Mouse (Mus musculus) MEL (cell line): Measurements from ENCODE around the gene Fkbp15. TPM values are rescaled to one million over a fixed set of nuclear protein-coding genes. Genes with fewer than 3 reads are reported as not detected.

ENCODE experiments used
- DNase-seq: peaks from one replicate; pipeline ENCODE4 v3.0.0; 2011; ENCODE audit warnings: low read depth, low spot score
- H3K27ac ChIP-seq: 2 replicates; pipeline ENCODE4 v1.5.1; 2012; ENCODE audit warnings: low read depth, mild to moderate bottlenecking, control low read depth, low read length, moderate library complexity; ENCODE audit not compliant: control insufficient read depth
- H3K27me3 ChIP-seq, 2 experiments: fragments of 150-350 bp in 1 of 2; sonication (generic) in 1 of 2; 2 replicates each; pipeline ENCODE4 v1.6.1; 2012; ENCODE audit warnings: low read length in 2 of 2, mild to moderate bottlenecking in 2 of 2, improper control_type of control experiment in 1 of 2, moderate library complexity in 1 of 2; ENCODE audit not compliant: insufficient read depth in 2 of 2, control insufficient read depth in 1 of 2
- H3K36me3 ChIP-seq, 2 experiments: 2 replicates each; pipeline ENCODE4 v1.6.1; 2012 to 2014; ENCODE audit warnings: low read length in 2 of 2, improper control_type of control experiment in 1 of 2, inconsistent platforms in 1 of 2, mild to moderate bottlenecking in 1 of 2; ENCODE audit not compliant: insufficient read depth in 2 of 2, control insufficient read depth in 1 of 2
- H3K4me1 ChIP-seq, 2 experiments: fragments of 150-350 bp in 1 of 2; sonication (generic) in 1 of 2; 2 replicates each; pipeline ENCODE4 v1.6.1; 2012; ENCODE audit warnings: low read length in 2 of 2, improper control_type of control experiment in 1 of 2, mild to moderate bottlenecking in 1 of 2; ENCODE audit not compliant: insufficient read depth in 2 of 2, control insufficient read depth in 1 of 2
- H3K4me3 ChIP-seq, 2 experiments: fragments of 150-350 bp in 1 of 2; sonication (generic) in 1 of 2; 2 replicates each; pipeline ENCODE4 v1.5.1; 2012; ENCODE audit warnings: low read depth in 2 of 2, low read length in 2 of 2, mild to moderate bottlenecking in 2 of 2, moderate library complexity in 2 of 2, control low read depth in 1 of 2, improper control_type of control experiment in 1 of 2; ENCODE audit not compliant: control insufficient read depth in 1 of 2, insufficient read depth in 1 of 2
- H3K79me2 ChIP-seq: 2 replicates; pipeline ENCODE4 v1.6.1; 2012; ENCODE audit warnings: mild to moderate bottlenecking, low read length, moderate library complexity; ENCODE audit not compliant: control insufficient read depth, poor library complexity, insufficient read depth
- H3K9ac ChIP-seq: 2 replicates; pipeline ENCODE4 v1.6.1; 2012; ENCODE audit warnings: low read depth, mild to moderate bottlenecking, control low read depth, low read length, moderate library complexity; ENCODE audit not compliant: control insufficient read depth, poor library complexity, severe bottlenecking
- H3K9me3 ChIP-seq: fragments of 150-350 bp; sonication (generic); replicated peaks from 2 replicates; pipeline ENCODE4 v1.6.1; 2012; ENCODE audit warnings: mild to moderate bottlenecking, low read length, improper control_type of control experiment, moderate library complexity; ENCODE audit not compliant: insufficient read depth
- BHLHE40 ChIP-seq: IDR thresholded peaks from 2 replicates; pipeline ENCODE4 v1.6.1; 2012; ENCODE audit warnings: low read depth, mild to moderate bottlenecking, inconsistent platforms, low read length, improper control_type of control experiment, borderline replicate concordance
- CHD1 ChIP-seq: IDR thresholded peaks from 2 replicates; pipeline ENCODE4 v1.6.1; 2012; ENCODE audit warnings: low read depth, mild to moderate bottlenecking, inconsistent platforms, low read length, improper control_type of control experiment
- CHD2 ChIP-seq: IDR thresholded peaks from 2 replicates; pipeline ENCODE4 v1.6.1; 2011; ENCODE audit warnings: low read length, improper control_type of control experiment
- CTCF ChIP-seq, 3 experiments: IDR thresholded peaks in 2 of 3; conservative IDR thresholded peaks in 1 of 3; 2 replicates each; pipeline ENCODE4 v1.5.1; 2011 to 2012; ENCODE audit warnings: low read length in 3 of 3, low read depth in 2 of 3, mild to moderate bottlenecking in 2 of 3, improper control_type of control experiment in 1 of 3, inconsistent platforms in 1 of 3, mixed read lengths in 1 of 3, moderate library complexity in 1 of 3; ENCODE audit not compliant: control insufficient read depth in 1 of 3, insufficient read depth in 1 of 3, poor library complexity in 1 of 3, severe bottlenecking in 1 of 3
- E2F4 ChIP-seq: IDR thresholded peaks from 2 replicates; pipeline ENCODE4 v1.6.1; 2011; ENCODE audit warnings: low read depth, low read length, improper control_type of control experiment, borderline replicate concordance
- EP300 ChIP-seq, 2 experiments: IDR thresholded peaks; 2 replicates each; pipeline ENCODE4 v1.6.1; 2011; ENCODE audit warnings: improper control_type of control experiment in 2 of 2, low read length in 2 of 2, low read depth in 1 of 2, mild to moderate bottlenecking in 1 of 2
- ETS1 ChIP-seq: IDR thresholded peaks from 2 replicates; pipeline ENCODE4 v1.6.1; 2012; ENCODE audit warnings: low read depth, mild to moderate bottlenecking, inconsistent platforms, low read length, improper control_type of control experiment, moderate library complexity
- GABPA ChIP-seq: IDR thresholded peaks from 2 replicates; pipeline ENCODE4 v1.6.1; 2012; ENCODE audit warnings: low read depth, mild to moderate bottlenecking, inconsistent platforms, low read length, improper control_type of control experiment, moderate library complexity
- JUND ChIP-seq: IDR thresholded peaks from 2 replicates; pipeline ENCODE4 v1.6.1; 2011; ENCODE audit warnings: low read depth, mild to moderate bottlenecking, improper control_type of control experiment, low read length
- KAT2A ChIP-seq: conservative IDR thresholded peaks from 2 replicates; pipeline ENCODE4 v1.6.1; 2012; ENCODE audit warnings: low read depth, low read length, improper control_type of control experiment, inconsistent platforms
- MAFK ChIP-seq: IDR thresholded peaks from 2 replicates; pipeline ENCODE4 v1.6.1; 2011; ENCODE audit warnings: low read depth, mild to moderate bottlenecking, low read length, improper control_type of control experiment, borderline replicate concordance
- MXI1 ChIP-seq: IDR thresholded peaks from 2 replicates; pipeline ENCODE4 v1.6.1; 2011; ENCODE audit warnings: mild to moderate bottlenecking, low read depth, low read length, improper control_type of control experiment
- MYC ChIP-seq: IDR thresholded peaks from 2 replicates; pipeline ENCODE4 v1.6.1; 2011; ENCODE audit warnings: low read depth, mild to moderate bottlenecking, low read length, improper control_type of control experiment, moderate library complexity
- NRF1 ChIP-seq: IDR thresholded peaks from 2 replicates; pipeline ENCODE4 v1.6.1; 2014; ENCODE audit warnings: low read depth, mild to moderate bottlenecking, inconsistent platforms, low read length, improper control_type of control experiment, moderate library complexity; ENCODE audit not compliant: poor library complexity, insufficient read depth, severe bottlenecking
- POLR2A ChIP-seq, 2 experiments: IDR thresholded peaks; 2 replicates each; pipeline ENCODE4 v1.6.1; 2011 to 2012; ENCODE audit warnings: low read length in 2 of 2, mild to moderate bottlenecking in 2 of 2, control low read depth in 1 of 2, improper control_type of control experiment in 1 of 2, low read depth in 1 of 2, moderate library complexity in 1 of 2; ENCODE audit not compliant: control insufficient read depth in 1 of 2, insufficient read depth in 1 of 2, poor library complexity in 1 of 2
- RAD21 ChIP-seq: IDR thresholded peaks from 2 replicates; pipeline ENCODE4 v1.6.1; 2011; ENCODE audit warnings: mild to moderate bottlenecking, low read depth, low read length, improper control_type of control experiment
- RCOR1 ChIP-seq: IDR thresholded peaks from 2 replicates; pipeline ENCODE4 v1.6.1; 2012; ENCODE audit warnings: low read depth, mild to moderate bottlenecking, inconsistent platforms, low read length, improper control_type of control experiment
- SIN3A ChIP-seq: IDR thresholded peaks from 2 replicates; pipeline ENCODE4 v1.6.1; 2012; ENCODE audit warnings: low read length, improper control_type of control experiment, inconsistent platforms
- USF2 ChIP-seq, 2 experiments: IDR thresholded peaks; 2 replicates each; pipeline ENCODE4 v1.6.1; 2011 to 2012; ENCODE audit warnings: improper control_type of control experiment in 2 of 2, low read length in 2 of 2, borderline replicate concordance in 1 of 2, inconsistent platforms in 1 of 2, low read depth in 1 of 2, mild to moderate bottlenecking in 1 of 2; ENCODE audit not compliant: insufficient read depth in 1 of 2
- ZMIZ1 ChIP-seq: IDR thresholded peaks from 2 replicates; pipeline ENCODE4 v1.6.1; 2012; ENCODE audit warnings: low read depth, mild to moderate bottlenecking, inconsistent platforms, low read length, improper control_type of control experiment, moderate library complexity
- ZNF384 ChIP-seq: IDR thresholded peaks from 2 replicates; pipeline ENCODE4 v1.6.1; 2012; ENCODE audit warnings: low read depth, mild to moderate bottlenecking, inconsistent platforms, low read length, improper control_type of control experiment
- polyA plus RNA-seq, 2 experiments: library from polyadenylated mRNA; stranded (reverse) in 1 of 2; unstranded in 1 of 2; fragments of >175 nt in 1 of 2; fragments of >200 nt in 1 of 2; gene quantifications; 2 replicates each; pipeline versions ENCODE4 v1.2.1 to v1.2.4; 2012; ENCODE audit warnings: low replicate concordance in 2 of 2, low read depth in 1 of 2; ENCODE audit not compliant: insufficient read length in 2 of 2, insufficient read depth in 1 of 2, missing spikeins in 1 of 2
- total RNA-seq: library from RNA; depleted of rRNA; stranded (reverse); fragments of 300-350 nt; gene quantifications from 2 replicates; pipeline ENCODE4 v1.2.3, GENCODE M21; 2012

Fkbp15 gene
- total and polyA plus RNA-seq, 3 experiments = 21.1 to 26.5 TPM; not detected in 1

DNA sequence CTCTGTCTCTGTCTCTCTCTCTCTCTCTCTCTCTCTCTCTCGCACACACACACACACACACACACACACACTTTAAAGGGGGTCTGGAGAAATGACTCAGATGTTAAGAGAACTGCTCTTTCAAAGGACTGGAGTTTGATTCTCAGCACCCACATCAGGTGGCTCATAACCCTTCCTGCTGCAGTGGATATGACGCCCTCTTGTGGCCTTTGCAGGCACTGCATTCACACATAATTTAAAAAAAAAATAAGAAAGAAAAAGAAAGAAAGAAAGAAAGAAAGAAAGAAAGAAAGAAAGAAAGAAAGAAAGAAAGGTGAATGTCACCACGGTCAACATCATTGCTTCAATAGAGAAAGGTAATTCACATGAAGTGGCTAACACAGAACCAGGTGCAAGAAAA, 83.1 kb downstream of the Fkbp15 start:
- H3K9ac ChIP-seq = no peak overlapping the region
- no peak overlapping the region for H3K4me3 ChIP-seq
- no peak for DNase-seq
- no peaks in the 10 kb centered on the region for H3K36me3 ChIP-seq
- TF ChIP-seq MAFK (no peak), ETS1 (no peak), CTCF (IDR thresholded peaks at IDR 0.05 in 2 of 3, conservative IDR thresholded peaks at IDR 0.05 in 1 of 3; ENCODE audit: control insufficient read depth in 1 of 3, insufficient read depth in 1 of 3, low read depth in 2 of 3, low read length in 3 of 3, poor library complexity in 1 of 3, severe bottlenecking in 1 of 3) (peak in 2 of 3 experiments; percentile 20 to 38; a peak in 2 of 6 replicates), E2F4 (no peak)
- H3K27ac ChIP-seq = no peak overlapping the region
- H3K79me2 ChIP-seq = no peaks in the 10 kb centered on the region
- no peaks in the 10 kb centered on the region for H3K4me1 ChIP-seq
- H3K9me3 ChIP-seq = no peaks in the 10 kb centered on the region
- no peaks in the 10 kb centered on the region for H3K27me3 ChIP-seq

DNA sequence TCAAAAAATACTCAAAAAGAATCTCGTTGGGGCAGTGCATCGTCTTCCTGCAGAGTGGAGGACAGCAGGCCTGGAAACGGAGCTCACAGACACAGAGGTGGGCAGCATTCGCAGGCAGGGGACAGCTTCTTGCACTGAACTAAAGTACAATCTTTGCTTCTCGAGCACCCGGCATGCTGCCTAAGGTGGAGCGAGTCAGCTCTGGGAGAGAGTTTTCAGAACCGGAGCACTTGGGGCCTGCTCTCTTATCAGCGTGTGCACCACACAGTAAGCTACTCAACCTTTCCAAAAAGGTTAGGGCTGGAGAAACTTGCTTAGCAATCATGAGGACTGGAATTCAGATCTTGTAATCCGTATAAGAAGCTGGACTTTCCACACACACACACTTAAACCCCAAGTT, 83.7 kb downstream of the Fkbp15 start:
- Histone ChIP-seq H3K9ac (no peak overlapping the region), H3K9me3 (no peaks in the 10 kb centered on the region), H3K4me3 (no peak overlapping the region), H3K36me3 (no peaks in the 10 kb centered on the region), H3K79me2 (no peaks in the 10 kb centered on the region), H3K27me3 (no peaks in the 10 kb centered on the region), H3K27ac (no peak overlapping the region), H3K4me1 (no peaks in the 10 kb centered on the region)
- no peak for DNase-seq
- TF ChIP-seq CHD1 = no peak
- TF ChIP-seq RAD21 = no peak
- TF ChIP-seq EP300 (IDR thresholded peaks at IDR 0.05; ENCODE audit: low read depth in 1 of 2, low read length in 2 of 2) = no peak
- TF ChIP-seq KAT2A = no peak
- TF ChIP-seq ZMIZ1 = no peak
- TF ChIP-seq NRF1 = no peak
- no peak for TF ChIP-seq CHD2

DNA sequence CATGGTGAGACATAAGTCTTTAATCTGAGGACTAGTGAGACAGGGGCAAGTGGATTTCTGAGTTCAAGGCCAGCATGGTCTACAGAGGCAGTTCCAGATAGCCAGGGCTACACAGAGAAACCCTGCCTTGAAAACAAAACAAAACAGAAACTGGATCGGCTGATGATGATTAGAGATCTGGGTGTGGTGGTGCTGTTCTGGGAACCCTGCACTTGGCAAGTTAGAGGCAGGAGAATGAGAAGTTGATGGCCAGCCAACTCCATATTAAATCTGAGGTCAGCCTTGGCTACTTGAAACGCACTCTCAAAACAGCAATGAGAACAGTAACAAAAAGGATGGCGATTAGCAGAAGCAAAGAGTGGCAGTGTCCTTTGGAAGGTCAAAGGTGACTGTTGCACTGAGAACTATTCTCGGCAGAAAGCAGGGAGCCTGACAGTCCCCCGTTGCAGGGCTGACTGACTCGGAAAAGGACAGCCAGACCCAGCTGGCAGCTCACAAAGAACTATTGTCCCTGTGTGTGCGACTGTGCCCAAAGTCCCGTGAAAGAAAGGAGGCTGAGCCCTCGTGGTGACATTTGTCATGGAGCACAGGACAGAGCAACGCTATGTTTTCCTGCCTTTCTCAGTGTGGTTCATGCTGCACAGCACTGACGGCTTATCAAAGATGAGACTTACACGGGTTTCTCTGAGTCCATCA, 85.4 kb downstream of the Fkbp15 start:
- no peaks in the 10 kb centered on the region for H3K4me1 ChIP-seq

More for the DNA sequence above, 85.4 kb downstream of the Fkbp15 start:
- TF ChIP-seq BHLHE40 = no peak
- no peak for TF ChIP-seq CHD2
- TF ChIP-seq MYC = no peak
- TF ChIP-seq ZMIZ1 = no peak
- no peak for TF ChIP-seq MAFK
- no peak for TF ChIP-seq RCOR1
- TF ChIP-seq POLR2A (IDR thresholded peaks at IDR 0.05; ENCODE audit: control insufficient read depth in 1 of 2, insufficient read depth in 1 of 2, low read depth in 1 of 2, low read length in 2 of 2, poor library complexity in 1 of 2) = no peak
- no peak for TF ChIP-seq ETS1
- TF ChIP-seq ZNF384 = no peak
- no peak for TF ChIP-seq GABPA
- TF ChIP-seq EP300 (IDR thresholded peaks at IDR 0.05; ENCODE audit: low read depth in 1 of 2, low read length in 2 of 2) = no peak
- TF ChIP-seq CTCF (IDR thresholded peaks at IDR 0.05 in 2 of 3, conservative IDR thresholded peaks at IDR 0.05 in 1 of 3; ENCODE audit: control insufficient read depth in 1 of 3, insufficient read depth in 1 of 3, low read depth in 2 of 3, low read length in 3 of 3, poor library complexity in 1 of 3, severe bottlenecking in 1 of 3) = no peak
- TF ChIP-seq USF2 (IDR thresholded peaks at IDR 0.05; ENCODE audit: borderline replicate concordance in 1 of 2, insufficient read depth in 1 of 2, low read depth in 1 of 2, low read length in 2 of 2) = no peak
- TF ChIP-seq KAT2A = no peak
- TF ChIP-seq MXI1 = no peak
- no peak for TF ChIP-seq RAD21
- no peak for TF ChIP-seq E2F4
- no peak for TF ChIP-seq JUND
- no peak for TF ChIP-seq SIN3A
- Histone ChIP-seq H3K27me3 (no peaks in the 10 kb centered on the region), H3K36me3 (no peaks in the 10 kb centered on the region), H3K79me2 (no peaks in the 10 kb centered on the region), H3K9me3 (no peaks in the 10 kb centered on the region), H3K4me3 (no peak overlapping the region), H3K9ac (no peak overlapping the region), H3K27ac (no peak overlapping the region)
- no peak for DNase-seq
